Mouse (Mus musculus) forebrain, postnatal 0 days (tissue): ENCODE measurements at regions not wholly inside any gene's neighbourhood (a gene's known extent, or its start where the extent isn't known, plus 50 kb on each side); places are given as distances from the start of the nearest gene placed in this dataset.

Experiments used
- ATAC-seq: fragments of 200-750 bp; cut with Nextera tagmentation; 2 replicates; pipeline ENCODE4 v1.8.0; 2017; ENCODE audit warnings: mild to moderate bottlenecking, moderate library complexity
- DNase-seq: peaks from one replicate; pipeline ENCODE4 v3.0.0-alpha.2; 2015
- H3K27ac ChIP-seq: fragments of 300-500 bp; sonication (generic); 2 replicates; pipeline ENCODE4 v1.5.1; 2014; ENCODE audit warnings: low read depth, mild to moderate bottlenecking, antibody characterized with exemption, low read length, moderate library complexity, mixed read lengths
- H3K27me3 ChIP-seq: fragments of 300-500 bp; sonication (generic); 2 replicates; pipeline ENCODE4 v1.6.1; 2014; ENCODE audit warnings: mild to moderate bottlenecking, low read length, mixed read lengths; ENCODE audit not compliant: insufficient read depth
- H3K36me3 ChIP-seq: fragments of 300-500 bp; sonication (generic); 2 replicates; pipeline ENCODE4 v1.6.1; 2014; ENCODE audit warnings: mild to moderate bottlenecking, moderate library complexity; ENCODE audit not compliant: insufficient read depth
- H3K4me1 ChIP-seq: fragments of 300-500 bp; sonication (generic); 2 replicates; pipeline ENCODE4 v1.6.1; 2014; ENCODE audit warnings: antibody characterized with exemption; ENCODE audit not compliant: insufficient read depth
- H3K4me2 ChIP-seq: fragments of 300-500 bp; sonication (generic); 2 replicates; pipeline ENCODE4 v1.6.1; 2014; ENCODE audit warnings: low read depth, mild to moderate bottlenecking, moderate library complexity
- H3K4me3 ChIP-seq: fragments of 300-500 bp; sonication (generic); 2 replicates; pipeline ENCODE4 v1.5.1; 2014; ENCODE audit warnings: low read depth, low read length, mixed read lengths
- H3K9ac ChIP-seq: fragments of 300-500 bp; sonication (generic); 2 replicates; pipeline ENCODE4 v1.6.1; 2014; ENCODE audit warnings: mild to moderate bottlenecking
- H3K9me3 ChIP-seq: fragments of 300-500 bp; sonication (generic); 2 replicates; pipeline ENCODE4 v1.6.1; 2016; ENCODE audit warnings: low read length
- CTCF ChIP-seq: sonication (generic); IDR thresholded peaks from 2 replicates; pipeline ENCODE4 v1.5.1; 2016; ENCODE audit warnings: antibody characterized with exemption, control low read depth, low read depth
- WGBS: fragments of 180-500 bp; shearing (Covaris S2); extraction: QIAGEN DNeasy Blood & Tissue Kit; methylation state at CpG from one replicate; pipeline ENCODE4 v1.1.7; 2014; 5-methylcytosine and 5-hydroxymethylcytosine counted together

- Histone ChIP-seq H3K4me1 (no peaks in the 10 kb centered on the region), H3K27ac (no peak overlapping the region), H3K4me3 (no peak overlapping the region), H3K4me2 (no peak overlapping the region), H3K27me3 (no peaks in the 10 kb centered on the region), H3K9ac (no peak overlapping the region), H3K9me3 (no peaks in the 10 kb centered on the region), H3K36me3 (no peaks in the 10 kb centered on the region)
- DNase-seq (peak; percentile 2), ATAC-seq (no peak)
- no peak for TF ChIP-seq CTCF
- WGBS, result 62% methylated on average over 4 of the region's 4 CpGs
Measured at GRCm38 (mm10) chrX:159031927-159032326, 178.2 kb upstream of the Rps6ka3 start.

GRCm38 (mm10) chrX:159043432-159043831, 166.7 kb upstream of the Rps6ka3 start:
- H3K4me3 ChIP-seq, result no peak overlapping the region
- ATAC-seq, result no peak

GRCm38 (mm10) chrX:159047876-159048275, 162.2 kb upstream of the Rps6ka3 start:
- Histone ChIP-seq H3K4me3 (no peak overlapping the region), H3K27ac (no peak overlapping the region), H3K9ac (no peak overlapping the region), H3K36me3 (no peaks in the 10 kb centered on the region), H3K9me3 (no peaks in the 10 kb centered on the region), H3K27me3 (no peaks in the 10 kb centered on the region), H3K4me2 (no peak overlapping the region), H3K4me1 (no peaks in the 10 kb centered on the region)
- WGBS, result 44% methylated on average over 2 of the region's 2 CpGs
- no peak for ATAC-seq
- DNase-seq, result no peak
- no peak for TF ChIP-seq CTCF

More at GRCm38 (mm10) chrX:159043432-159043831, 166.7 kb upstream of the Rps6ka3 start:
- Histone ChIP-seq H3K27me3 (no peaks in the 10 kb centered on the region), H3K4me1 (no peaks in the 10 kb centered on the region), H3K36me3 (no peaks in the 10 kb centered on the region), H3K9ac (no peak overlapping the region), H3K9me3 (no peaks in the 10 kb centered on the region), H3K27ac (no peak overlapping the region), H3K4me2 (no peak overlapping the region)
- TF ChIP-seq CTCF, result peak; percentile 42
- WGBS, result 23% methylated on average over 3 of the region's 3 CpGs
- no peak for DNase-seq

GRCm38 (mm10) chrX:159055689-159056461, 154.2 kb upstream of the Rps6ka3 start:
- ATAC-seq (no peak), DNase-seq (no peak)
- no peak for TF ChIP-seq CTCF
- no peak overlapping the region for H3K4me3 ChIP-seq
- 79% methylated on average over 8 of the region's 8 CpGs for WGBS
- no peaks in the 10 kb centered on the region for H3K4me1 ChIP-seq
- no peak overlapping the region for H3K4me2 ChIP-seq
- no peaks in the 10 kb centered on the region for H3K36me3 ChIP-seq
- no peak overlapping the region for H3K27ac ChIP-seq
- H3K27me3 ChIP-seq, result no peaks in the 10 kb centered on the region
- H3K9me3 ChIP-seq, result no peaks in the 10 kb centered on the region
- H3K9ac ChIP-seq, result no peak overlapping the region

GRCm38 (mm10) chrX:159056462-159056805, 153.7 kb upstream of the Rps6ka3 start:
- no peaks in the 10 kb centered on the region for H3K36me3 ChIP-seq
- H3K9me3 ChIP-seq, result no peaks in the 10 kb centered on the region
- no peak overlapping the region for H3K4me3 ChIP-seq
- DNase-seq, result no peak
- no peaks in the 10 kb centered on the region for H3K27me3 ChIP-seq
- no peak for ATAC-seq
- H3K9ac ChIP-seq, result no peak overlapping the region
- H3K27ac ChIP-seq, result no peak overlapping the region
- TF ChIP-seq CTCF, result no peak
- H3K4me2 ChIP-seq, result no peak overlapping the region
- no peaks in the 10 kb centered on the region for H3K4me1 ChIP-seq

- no peak for TF ChIP-seq CTCF
- DNase-seq (no peak), ATAC-seq (no peak)
- Histone ChIP-seq H3K4me3 (no peak overlapping the region), H3K4me1 (no peaks in the 10 kb centered on the region), H3K9ac (no peak overlapping the region), H3K27me3 (no peaks in the 10 kb centered on the region), H3K4me2 (no peak overlapping the region), H3K36me3 (no peaks in the 10 kb centered on the region), H3K9me3 (no peaks in the 10 kb centered on the region), H3K27ac (no peak overlapping the region)
Measured at GRCm38 (mm10) chrX:159058931-159059330, 151.2 kb upstream of the Rps6ka3 start.

GRCm38 (mm10) chrX:159061322-159061721, 148.8 kb upstream of the Rps6ka3 start:
- H3K27me3 ChIP-seq, result no peaks in the 10 kb centered on the region
- no peak overlapping the region for H3K27ac ChIP-seq
- no peaks in the 10 kb centered on the region for H3K36me3 ChIP-seq
- no peak overlapping the region for H3K4me2 ChIP-seq
- no peak for ATAC-seq
- no peaks in the 10 kb centered on the region for H3K4me1 ChIP-seq
- H3K9ac ChIP-seq, result no peak overlapping the region
- no peak for TF ChIP-seq CTCF
- H3K4me3 ChIP-seq, result no peak overlapping the region
- no peaks in the 10 kb centered on the region for H3K9me3 ChIP-seq
- no peak for DNase-seq
